Mouse (Mus musculus): ENCODE results near the gene Ccdc146. TPM values are rescaled to one million over a fixed set of nuclear protein-coding genes. Genes with fewer than 3 reads are reported as not detected.

Ccdc146 gene
- polyA plus RNA-seq (2014; fragmentation: Illumina TruSeq; extraction: RNeasy Lipid Tissue Mini Kit (QIAGEN cat#74804); ENCODE audit: low read depth, low replicate concordance), result 81.0 TPM

DNA sequence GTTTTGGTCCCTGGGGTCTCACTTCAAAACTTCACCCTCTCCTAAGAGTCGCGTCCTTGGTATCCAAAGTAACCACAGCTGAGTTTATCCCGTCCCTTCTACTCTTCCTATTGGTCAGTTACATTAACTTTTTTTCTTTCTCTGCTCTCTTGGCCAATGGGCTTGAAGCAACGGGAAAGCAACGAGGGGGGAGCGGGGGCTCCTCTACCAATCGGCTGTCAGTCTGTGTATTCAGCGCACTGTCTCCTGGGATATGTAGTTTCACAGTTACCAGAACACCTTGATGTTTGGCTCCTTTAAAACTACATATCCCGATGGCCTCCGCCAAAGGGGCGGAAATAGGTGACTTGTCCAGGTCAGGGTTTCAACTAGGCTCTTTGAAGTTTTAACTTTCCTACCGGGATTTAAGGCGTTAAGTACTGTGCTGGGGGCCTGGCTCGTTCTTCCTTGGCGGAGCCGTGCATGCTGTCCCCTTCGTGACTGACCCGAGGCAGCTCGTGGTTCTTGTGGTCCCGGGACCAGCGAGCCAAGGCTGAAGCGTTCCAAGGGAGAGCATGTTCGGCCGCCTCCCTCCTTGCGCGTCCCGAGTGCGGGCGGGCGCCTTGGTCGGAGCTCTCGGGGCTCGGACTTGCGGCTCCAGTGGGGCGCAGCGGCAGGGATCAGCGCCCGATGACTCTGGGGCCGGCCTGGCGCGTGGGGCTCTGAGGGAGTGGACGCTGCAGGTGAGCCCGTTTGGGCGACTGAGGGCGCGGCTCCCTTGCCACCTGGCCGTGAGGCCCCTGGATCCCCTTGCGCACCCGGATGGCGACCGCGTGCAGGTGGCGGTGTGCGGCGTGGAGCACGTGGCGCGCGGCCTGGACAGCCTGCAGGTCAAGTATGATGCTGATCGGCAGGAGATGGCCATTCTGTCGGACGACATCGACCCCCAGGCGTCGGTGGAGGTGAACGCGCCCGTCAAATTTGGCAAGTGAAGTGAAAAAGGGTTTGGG, at the start of gene Ccdc146, which contains the start of gene Fam185a:
Gene Ccdc146, minus strand, starts transcription at position 64 of the 989 bp plus-strand sequence.
Gene Fam185a, plus strand, starts transcription at position 345 of the 989 bp plus-strand sequence.

DNA sequence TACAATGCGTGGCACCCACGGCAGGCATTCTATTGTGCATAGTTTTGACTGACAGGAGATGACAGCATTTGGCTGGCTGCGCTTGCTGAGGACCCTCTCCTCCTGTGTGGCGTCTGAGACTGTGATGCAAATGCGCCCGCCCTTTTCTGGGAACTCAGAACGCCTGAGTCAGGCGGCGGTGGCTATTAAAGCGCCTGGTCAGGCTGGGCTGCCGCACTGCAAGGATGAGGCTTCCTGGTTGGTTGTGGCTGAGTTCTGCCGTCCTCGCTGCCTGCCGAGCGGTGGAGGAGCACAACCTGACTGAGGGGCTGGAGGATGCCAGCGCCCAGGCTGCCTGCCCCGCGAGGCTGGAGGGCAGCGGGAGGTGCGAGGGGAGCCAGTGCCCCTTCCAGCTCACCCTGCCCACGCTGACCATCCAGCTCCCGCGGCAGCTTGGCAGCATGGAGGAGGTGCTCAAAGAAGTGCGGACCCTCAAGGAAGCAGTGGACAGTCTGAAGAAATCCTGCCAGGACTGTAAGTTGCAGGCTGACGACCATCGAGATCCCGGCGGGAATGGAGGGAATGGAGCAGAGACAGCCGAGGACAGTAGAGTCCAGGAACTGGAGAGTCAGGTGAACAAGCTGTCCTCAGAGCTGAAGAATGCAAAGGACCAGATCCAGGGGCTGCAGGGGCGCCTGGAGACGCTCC, 51.8 kb downstream of the Ccdc146 start, which contains the start of gene Fgl2:
Gene Fgl2, plus strand, starts transcription at position 150 of the 687 bp plus-strand sequence.

Other genes starting within 250 kb of the Ccdc146 start
- 5.8 TPM for gene Gsap, start 238.4 kb downstream of the Ccdc146 start, polyA plus RNA-seq (2014; fragmentation: Illumina TruSeq; extraction: RNeasy Lipid Tissue Mini Kit (QIAGEN cat#74804); ENCODE audit: low read depth, low replicate concordance)
- gene Fgl2, start 52.0 kb downstream of the Ccdc146 start, polyA plus RNA-seq (2014; fragmentation: Illumina TruSeq; extraction: RNeasy Lipid Tissue Mini Kit (QIAGEN cat#74804); ENCODE audit: low read depth, low replicate concordance), result 50.4 TPM
- gene Fam185a, start 281 bp upstream of the Ccdc146 start, polyA plus RNA-seq (2014; fragmentation: Illumina TruSeq; extraction: RNeasy Lipid Tissue Mini Kit (QIAGEN cat#74804); ENCODE audit: low read depth, low replicate concordance), result 23.9 TPM
- gene Lrrc17, start 118.9 kb upstream of the Ccdc146 start, polyA plus RNA-seq (2014; fragmentation: Illumina TruSeq; extraction: RNeasy Lipid Tissue Mini Kit (QIAGEN cat#74804); ENCODE audit: low read depth, low replicate concordance), result 2.0 TPM
- gene Fbxl13, start 221.0 kb upstream of the Ccdc146 start, polyA plus RNA-seq (2014; fragmentation: Illumina TruSeq; extraction: RNeasy Lipid Tissue Mini Kit (QIAGEN cat#74804); ENCODE audit: low read depth, low replicate concordance), result 264 TPM
- gene Armc10, start 221.1 kb upstream of the Ccdc146 start, polyA plus RNA-seq (2014; fragmentation: Illumina TruSeq; extraction: RNeasy Lipid Tissue Mini Kit (QIAGEN cat#74804); ENCODE audit: low read depth, low replicate concordance), result 15.8 TPM

All from testis, adult 10 weeks (tissue).